Mouse (Mus musculus) forebrain, embryonic 14.5 days (tissue): ENCODE measurements around the gene Zfp202. TPM values are rescaled to one million over a fixed set of nuclear protein-coding genes. Genes with fewer than 3 reads are reported as not detected.

Experiments
- ATAC-seq: fragments of 200-750 bp; cut with Nextera tagmentation; 2 replicates; pipeline ENCODE4 v1.8.0; 2017; ENCODE audit warnings: mild to moderate bottlenecking, moderate library complexity
- DNase-seq: peaks from one replicate; pipeline ENCODE4 v3.0.0-alpha.2; 2015; ENCODE audit warnings: low spot score
- H3K27ac ChIP-seq: fragments of 300-500 bp; sonication (generic); 2 replicates; pipeline ENCODE4 v1.5.1; 2014; ENCODE audit warnings: low read depth, mild to moderate bottlenecking, control low read depth, low read length, moderate library complexity
- H3K27me3 ChIP-seq: fragments of 300-500 bp; sonication (generic); replicated peaks from 2 replicates; pipeline ENCODE4 v1.6.1; 2014; ENCODE audit warnings: low read length, control low read depth, mixed read lengths; ENCODE audit not compliant: control insufficient read depth, insufficient read depth
- H3K36me3 ChIP-seq: fragments of 300-500 bp; sonication (generic); 2 replicates; pipeline ENCODE4 v1.6.1; 2014; ENCODE audit warnings: low read length, control low read depth; ENCODE audit not compliant: control insufficient read depth, insufficient read depth
- H3K4me1 ChIP-seq: fragments of 300-500 bp; sonication (generic); 2 replicates; pipeline ENCODE4 v1.6.1; 2014; ENCODE audit warnings: antibody characterized with exemption, low read length, control low read depth; ENCODE audit not compliant: control insufficient read depth, insufficient read depth
- H3K4me2 ChIP-seq: fragments of 300-500 bp; sonication (generic); 2 replicates; pipeline ENCODE4 v1.6.1; 2014; ENCODE audit warnings: mild to moderate bottlenecking, control low read depth, low read length
- H3K4me3 ChIP-seq: fragments of 300-500 bp; sonication (generic); 2 replicates; pipeline ENCODE4 v1.5.1; 2014; ENCODE audit warnings: low read depth, low read length, control low read depth
- H3K9ac ChIP-seq: fragments of 300-500 bp; sonication (generic); 2 replicates; pipeline ENCODE4 v1.6.1; 2014; ENCODE audit warnings: mild to moderate bottlenecking, low read length, control low read depth, moderate library complexity
- H3K9me3 ChIP-seq: fragments of 300-500 bp; sonication (generic); replicated peaks from 2 replicates; pipeline ENCODE4 v1.6.1; 2016; ENCODE audit warnings: low read length, control low read depth, mixed read lengths; ENCODE audit not compliant: control insufficient read depth
- WGBS: fragments of 180-500 bp; shearing (Covaris S2); extraction: QIAGEN DNeasy Blood & Tissue Kit; methylation state at CpG from one replicate; pipeline ENCODE4 v1.1.7; 2014; 5-methylcytosine and 5-hydroxymethylcytosine counted together
- polyA plus RNA-seq: library from polyadenylated mRNA; unstranded; fragments of >200 nt; fragmentation: Nextera tagmentation; extraction: Ambion mirVana; gene quantifications from 2 replicates; pipeline ENCODE4 v1.2.1, GENCODE M21; 2014

Zfp202 gene
- polyA plus RNA-seq, 1 experiment from 2014 or later: 8.5 TPM

GRCm38 (mm10) chr9:40246702-40247101 is 54.6 kb downstream of the Zfp202 start:
- Histone ChIP-seq H3K27me3 (no peaks in the 10 kb centered on the region), H3K9me3 (no peaks in the 10 kb centered on the region), H3K4me2 (no peak overlapping the region), H3K36me3 (no peaks in the 10 kb centered on the region), H3K9ac (no peak overlapping the region), H3K27ac (no peak overlapping the region), H3K4me1 (no peaks in the 10 kb centered on the region; the same call in 1 of the 2 replicates), H3K4me3 (no peak overlapping the region)
- ATAC-seq (no peak), DNase-seq (no peak)
- 74% methylated on average over 6 of the region's 6 CpGs for WGBS

GRCm38 (mm10) chr9:40249106-40249505 is 57.0 kb downstream of the Zfp202 start:
- H3K27me3 ChIP-seq: no peaks in the 10 kb centered on the region
- no peaks in the 10 kb centered on the region for H3K36me3 ChIP-seq
- 74% methylated on average over 1 of the region's 1 CpGs for WGBS
- DNase-seq: no peak
- no peak for ATAC-seq
- no peak overlapping the region for H3K4me3 ChIP-seq
- no peak overlapping the region for H3K4me2 ChIP-seq
- H3K9me3 ChIP-seq: no peaks in the 10 kb centered on the region
- no peak overlapping the region for H3K9ac ChIP-seq
- no peaks in the 10 kb centered on the region for H3K4me1 ChIP-seq
- no peak overlapping the region for H3K27ac ChIP-seq

- H3K27ac ChIP-seq: no peak overlapping the region
- no peaks in the 10 kb centered on the region for H3K9me3 ChIP-seq
- no peaks in the 10 kb centered on the region for H3K27me3 ChIP-seq
- no peak overlapping the region for H3K4me2 ChIP-seq
- no peak for ATAC-seq
- no peaks in the 10 kb centered on the region for H3K36me3 ChIP-seq
- H3K4me3 ChIP-seq: no peak overlapping the region
- H3K9ac ChIP-seq: no peak overlapping the region
- H3K4me1 ChIP-seq: no peaks in the 10 kb centered on the region
- DNase-seq: no peak
- whole genome bisulfite sequencing: 87% methylated on average over 3 of the region's 3 CpGs
Observed at GRCm38 (mm10) chr9:40252459-40252858, 60.3 kb downstream of the Zfp202 start.

Other genes starting within 250 kb of the Zfp202 start
- not detected in 2 replicates for gene Olfr975, start 240.3 kb upstream of the Zfp202 start, polyA plus RNA-seq
- gene Olfr976, start 231.2 kb upstream of the Zfp202 start, polyA plus RNA-seq: not detected in 2 replicates
- gene Olfr978, start 200.2 kb upstream of the Zfp202 start, polyA plus RNA-seq: not detected in 2 replicates
- not detected in 2 replicates for gene Olfr979, start 188.9 kb upstream of the Zfp202 start, polyA plus RNA-seq
- gene Olfr980, start 182.7 kb upstream of the Zfp202 start, polyA plus RNA-seq: not detected in 2 replicates
- not detected in 2 replicates for gene Olfr981, start 170.9 kb upstream of the Zfp202 start, polyA plus RNA-seq
- gene Olfr982, start 118.5 kb upstream of the Zfp202 start, polyA plus RNA-seq: not detected in 2 replicates
- not detected in 2 replicates for gene Olfr983, start 98.7 kb upstream of the Zfp202 start, polyA plus RNA-seq
- not detected in 2 replicates for gene Olfr984, start 78.1 kb upstream of the Zfp202 start, polyA plus RNA-seq
- gene Olfr985, start 62.1 kb upstream of the Zfp202 start, polyA plus RNA-seq: not detected in 2 replicates
- gene Tmem225, start 44.2 kb upstream of the Zfp202 start, polyA plus RNA-seq: not detected in 2 replicates
- not detected in 2 replicates for gene Olfr986, start 11.4 kb upstream of the Zfp202 start, polyA plus RNA-seq
- 88.6 and 107 TPM in 2 replicates for gene Scn3b, start 76.9 kb downstream of the Zfp202 start, polyA plus RNA-seq